In the genomic region with DNA sequence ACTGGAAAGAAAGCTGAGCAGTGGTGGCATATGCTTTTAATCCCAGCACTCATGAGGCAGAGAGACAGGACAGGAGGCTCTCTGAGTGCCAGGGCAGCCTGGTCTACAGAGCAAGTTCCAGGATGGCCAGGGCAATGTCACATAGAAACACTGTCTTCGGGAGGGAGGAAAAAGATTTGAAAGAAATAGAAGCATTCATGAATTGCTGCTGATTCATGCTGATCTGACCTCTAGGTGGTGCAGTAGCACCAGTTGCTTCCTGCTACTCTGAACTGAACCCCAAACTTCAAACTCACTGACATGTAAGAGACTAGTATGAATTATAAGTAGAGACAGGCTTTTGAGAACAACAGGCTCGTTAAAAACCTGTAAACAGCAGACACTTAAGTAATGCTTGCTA, we compare ENCODE assay signal across 9 mouse cellular contexts. TPM values are rescaled to one million over a fixed set of nuclear protein-coding genes. Genes with fewer than 3 reads are reported as not detected.
DNase-seq lines count a peak whose midpoint lies in the region; ATAC-seq and TF ChIP-seq lines count a peak whose summit lies in the region.
"Had no signal": no experiment of that assay in that cellular context is flagged by ENCODE, and none has a peak within 500 bp of the region (broad histone marks: within the 10 kb centered on the region; RNA-seq: fewer than 3 reads in every experiment).

No protein-coding gene starts in this region.

- H3K4me3 ChIP-seq in limb, embryonic 14.5 days (replicated peaks; ENCODE audit: low read length): no peak overlapping the region
- H3K4me3 ChIP-seq in limb, embryonic 10.5 days: no peak overlapping the region
- no peak overlapping the region for H3K4me3 ChIP-seq in embryonic facial prominence, embryonic 14.5 days (ENCODE audit: low read depth, low read length)
- H3K4me3 ChIP-seq: erythroblast, embryonic 14.5 days had no signal

- no peaks in the 10 kb centered on the region for H3K9me3 ChIP-seq in limb, embryonic 14.5 days (ENCODE audit: control insufficient read depth, low read length)
- no peaks in the 10 kb centered on the region for H3K9me3 ChIP-seq in limb, embryonic 10.5 days (replicated peaks)
- H3K9me3 ChIP-seq in embryonic facial prominence, embryonic 14.5 days (ENCODE audit: control insufficient read depth, low read length): no peaks in the 10 kb centered on the region

- no peak overlapping the region for H3K4me2 ChIP-seq in limb, embryonic 14.5 days (replicated peaks; ENCODE audit: low read depth, low read length, severe bottlenecking)
- H3K4me2 ChIP-seq in embryonic facial prominence, embryonic 14.5 days (ENCODE audit: low read depth, low read length): no peak overlapping the region

- H3K27ac ChIP-seq in limb, embryonic 14.5 days (replicated peaks; ENCODE audit: low read depth, low read length): no peak overlapping the region
- H3K27ac ChIP-seq in limb, embryonic 10.5 days: no peak overlapping the region
- no peak overlapping the region for H3K27ac ChIP-seq in embryonic facial prominence, embryonic 14.5 days (replicated peaks; ENCODE audit: low read depth, low read length)

- H3K9ac ChIP-seq in limb, embryonic 14.5 days (ENCODE audit: low read depth, low read length, severe bottlenecking): no peak overlapping the region
- H3K9ac ChIP-seq in embryonic facial prominence, embryonic 14.5 days (ENCODE audit: low read depth, low read length): no peak overlapping the region

- no peaks in the 10 kb centered on the region for H3K4me1 ChIP-seq in limb, embryonic 14.5 days (ENCODE audit: control insufficient read depth, insufficient read depth, low read length)
- H3K4me1 ChIP-seq in limb, embryonic 10.5 days: no peaks in the 10 kb centered on the region
- H3K4me1 ChIP-seq in embryonic facial prominence, embryonic 14.5 days (ENCODE audit: control insufficient read depth, insufficient read depth, low read length): no peaks in the 10 kb centered on the region

- H3K36me3 ChIP-seq in limb, embryonic 14.5 days (ENCODE audit: control insufficient read depth, insufficient read depth, low read length): peaks cover 44% of the 10 kb centered on the region
- H3K36me3 ChIP-seq in limb, embryonic 10.5 days: peaks cover 82% of the 10 kb centered on the region
- peaks cover 31% of the 10 kb centered on the region; the same call in 1 of the 2 replicates for H3K36me3 ChIP-seq in embryonic facial prominence, embryonic 14.5 days (ENCODE audit: control insufficient read depth, insufficient read depth, low read length)

- no peaks in the 10 kb centered on the region for H3K27me3 ChIP-seq in limb, embryonic 14.5 days (ENCODE audit: control insufficient read depth, insufficient read depth, low read length)
- H3K27me3 ChIP-seq in limb, embryonic 10.5 days (ENCODE audit: low read depth, poor library complexity, severe bottlenecking): no peaks in the 10 kb centered on the region
- H3K27me3 ChIP-seq in embryonic facial prominence, embryonic 14.5 days (replicated peaks; ENCODE audit: control insufficient read depth, insufficient read depth, low read length): no peaks in the 10 kb centered on the region

- DNase-seq in cerebellum, adult 18-20 months: peak; percentile 48 to 53
- no peak for DNase-seq in cerebellum, adult 11-12 months
- DNase-seq in limb, embryonic 14.5 days (ENCODE audit: low spot score): peak; percentile 29
- DNase-seq in limb, embryonic 10.5 days (ENCODE audit: low spot score): no peak
- peak; percentile 36 for DNase-seq in embryonic facial prominence, embryonic 14.5 days (ENCODE audit: low spot score)
- peak; percentile 39 for DNase-seq in lung, postnatal 25 days (ENCODE audit: low spot score)
- DNase-seq in left cerebral cortex, adult 18-20 months (ENCODE audit: low spot score in 2 of 2): no peak
- no peak for DNase-seq in gastrocnemius, postnatal 14 days

- TF ChIP-seq POLR2A in limb, embryonic 14.5 days (IDR thresholded peaks at IDR 0.05; ENCODE audit: borderline replicate concordance, extremely low read depth, insufficient read depth, insufficient read length): no peak

- ATAC-seq in limb, embryonic 14.5 days (ENCODE audit: low FRiP score, low read depth): no peak
- no peak for ATAC-seq in embryonic facial prominence, embryonic 14.5 days (ENCODE audit: low read depth)

- intact Hi-C loops in gastrocnemius, postnatal 14 days (cut with DNase I; ENCODE audit: low total_unique reads): loop anchor here (5.0 kb wide), 2 partner anchors 41 to 81 kb away; a partner anchor contains a TSS

- WGBS in limb, embryonic 14.5 days: 44% methylated on average over 2 of the region's 2 CpGs
- 75% methylated on average over 2 of the region's 2 CpGs for WGBS in limb, embryonic 10.5 days
- 60% methylated on average over 2 of the region's 2 CpGs for WGBS in embryonic facial prominence, embryonic 14.5 days

RNA-seq across cellular contexts. Expression of a gene that starts 18.4 kb away (rescaled TPM):
- polyA plus RNA-seq in limb, embryonic 14.5 days (2012; rRNA removed): 32.2 and 35.4 TPM in 2 replicates
- 22.2 and 24.0 TPM in 2 replicates for polyA plus RNA-seq in limb, embryonic 14.5 days (2014; fragmentation: Nextera tagmentation; extraction: Ambion mirVana)
- polyA plus RNA-seq in limb, embryonic 10.5 days (2016; fragmentation: Nextera tagmentation; extraction: Ambion mirVana): 16.9 and 19.0 TPM in 2 replicates
- 19.9 and 20.3 TPM in 2 replicates for polyA plus RNA-seq in embryonic facial prominence, embryonic 14.5 days (2014; fragmentation: Nextera tagmentation; extraction: Ambion mirVana)
- 10 to 100 TPM; 47.6 to 48.6 TPM for total RNA-seq in left cerebral cortex, adult 18-20 months (2021)
- total RNA-seq in gastrocnemius, postnatal 14 days (2021): 10 to 100 TPM; 24.2 to 24.8 TPM

RNA-seq across cellular contexts. Expression of a gene that starts 24.6 kb away (rescaled TPM):
- 9.8 and 14.5 TPM in 2 replicates for polyA plus RNA-seq in limb, embryonic 14.5 days (2012; rRNA removed)
- 10.9 and 12.6 TPM in 2 replicates for polyA plus RNA-seq in limb, embryonic 14.5 days (2014; fragmentation: Nextera tagmentation; extraction: Ambion mirVana)
- polyA plus RNA-seq in limb, embryonic 10.5 days (2016; fragmentation: Nextera tagmentation; extraction: Ambion mirVana): 12.8 and 13.8 TPM in 2 replicates
- polyA plus RNA-seq in embryonic facial prominence, embryonic 14.5 days (2014; fragmentation: Nextera tagmentation; extraction: Ambion mirVana): 8.4 and 9.7 TPM in 2 replicates
- total RNA-seq in left cerebral cortex, adult 18-20 months (2021): 10 to 100 TPM; 14.3 to 15.3 TPM
- 1 to 10 TPM; 4.5 to 5.3 TPM for total RNA-seq in gastrocnemius, postnatal 14 days (2021)

RNA-seq across cellular contexts. Expression of a gene that starts 24.7 kb away (rescaled TPM):
- polyA plus RNA-seq in limb, embryonic 14.5 days (2012; rRNA removed): 24.2 and 41.5 TPM in 2 replicates
- 13.9 and 19.1 TPM in 2 replicates for polyA plus RNA-seq in limb, embryonic 14.5 days (2014; fragmentation: Nextera tagmentation; extraction: Ambion mirVana)
- polyA plus RNA-seq in limb, embryonic 10.5 days (2016; fragmentation: Nextera tagmentation; extraction: Ambion mirVana): 13.1 and 15.6 TPM in 2 replicates
- 9.8 and 13.0 TPM in 2 replicates for polyA plus RNA-seq in embryonic facial prominence, embryonic 14.5 days (2014; fragmentation: Nextera tagmentation; extraction: Ambion mirVana)
- 1 to 10 TPM; 8.6 to 9.1 TPM for total RNA-seq in left cerebral cortex, adult 18-20 months (2021)
- total RNA-seq in gastrocnemius, postnatal 14 days (2021): 1 to 10 TPM; 4.5 to 6.0 TPM

Comparison
In these comparisons a context has a peak if more than half of its experiments do, and no peak if none do; other contexts are left out.
1. DNase-seq: peak in cerebellum, adult 18-20 months (2 of 2), limb, embryonic 14.5 days (single experiment), embryonic facial prominence, embryonic 14.5 days (single experiment) and lung, postnatal 25 days (single experiment); none in cerebellum, adult 11-12 months (single experiment), limb, embryonic 10.5 days (single experiment), left cerebral cortex, adult 18-20 months (0 of 2) and gastrocnemius, postnatal 14 days (single experiment).